Mouse (Mus musculus) liver, postnatal 0 days (tissue): Measurements from ENCODE around the gene Kdm5a. TPM values are rescaled to one million over a fixed set of nuclear protein-coding genes. Genes with fewer than 3 reads are reported as not detected.

Experiments
- ATAC-seq: fragments of 200-750 bp; cut with Nextera tagmentation; 2 replicates; pipeline ENCODE4 v1.8.0; 2017; ENCODE audit warnings: mild to moderate bottlenecking, moderate library complexity
- DNase-seq: peaks from one replicate; pipeline ENCODE4 v3.0.0-alpha.2; 2016
- H3K27ac ChIP-seq: fragments of 300-500 bp; sonication (generic); 2 replicates; pipeline ENCODE4 v1.5.1; 2014; ENCODE audit warnings: antibody characterized with exemption, moderate library complexity, mild to moderate bottlenecking, low read depth
- H3K27me3 ChIP-seq: fragments of 300-500 bp; sonication (generic); 2 replicates; pipeline ENCODE4 v1.6.1; 2014; ENCODE audit warnings: low read length, control low read depth, mixed read lengths; ENCODE audit not compliant: insufficient read depth
- H3K36me3 ChIP-seq: fragments of 300-500 bp; sonication (generic); replicated peaks from 2 replicates; pipeline ENCODE4 v1.6.1; 2014; ENCODE audit warnings: mild to moderate bottlenecking, control low read depth, low read length, moderate library complexity, mixed read lengths; ENCODE audit not compliant: insufficient read depth
- H3K4me1 ChIP-seq: fragments of 300-500 bp; sonication (generic); 2 replicates; pipeline ENCODE4 v1.6.1; 2014; ENCODE audit warnings: antibody characterized with exemption, mild to moderate bottlenecking, control low read depth; ENCODE audit not compliant: insufficient read depth
- H3K4me2 ChIP-seq: fragments of 300-500 bp; sonication (generic); 2 replicates; pipeline ENCODE4 v1.6.1; 2014; ENCODE audit warnings: low read depth, mild to moderate bottlenecking, low read length, moderate library complexity, mixed read lengths
- H3K4me3 ChIP-seq: fragments of 300-500 bp; sonication (generic); 2 replicates; pipeline ENCODE4 v1.5.1; 2014; ENCODE audit warnings: low read depth, low read length
- H3K9ac ChIP-seq: fragments of 300-500 bp; sonication (generic); replicated peaks from 2 replicates; pipeline ENCODE4 v1.6.1; 2014; ENCODE audit warnings: mild to moderate bottlenecking, moderate library complexity
- H3K9me3 ChIP-seq: fragments of 300-500 bp; sonication (generic); 2 replicates; pipeline ENCODE4 v1.6.1; 2016; ENCODE audit warnings: mild to moderate bottlenecking, control low read depth, low read length, mixed read lengths
- CTCF ChIP-seq: sonication (generic); IDR thresholded peaks from 2 replicates; pipeline ENCODE4 v1.5.1; 2016; ENCODE audit warnings: antibody characterized with exemption, low read depth
- EP300 ChIP-seq: IDR thresholded peaks from 2 replicates; pipeline ENCODE4 v1.6.1; 2016; ENCODE audit warnings: antibody characterized with exemption, low read depth, mild to moderate bottlenecking
- WGBS: fragments of 180-500 bp; shearing (Covaris S2); extraction: QIAGEN DNeasy Blood & Tissue Kit; methylation state at CpG from one replicate; pipeline ENCODE4 v1.1.7; 2014; ENCODE audit not compliant: insufficient replicate concordance; 5-methylcytosine and 5-hydroxymethylcytosine counted together
- polyA plus RNA-seq: library from polyadenylated mRNA; unstranded; fragments of >200 nt; fragmentation: Nextera tagmentation; extraction: Ambion mirVana; gene quantifications from 2 replicates; pipeline ENCODE4 v1.2.1, GENCODE M21; 2015

The Kdm5a gene
- polyA plus RNA-seq, 1 experiment from 2014 or later, result 16.9 TPM

DNA sequence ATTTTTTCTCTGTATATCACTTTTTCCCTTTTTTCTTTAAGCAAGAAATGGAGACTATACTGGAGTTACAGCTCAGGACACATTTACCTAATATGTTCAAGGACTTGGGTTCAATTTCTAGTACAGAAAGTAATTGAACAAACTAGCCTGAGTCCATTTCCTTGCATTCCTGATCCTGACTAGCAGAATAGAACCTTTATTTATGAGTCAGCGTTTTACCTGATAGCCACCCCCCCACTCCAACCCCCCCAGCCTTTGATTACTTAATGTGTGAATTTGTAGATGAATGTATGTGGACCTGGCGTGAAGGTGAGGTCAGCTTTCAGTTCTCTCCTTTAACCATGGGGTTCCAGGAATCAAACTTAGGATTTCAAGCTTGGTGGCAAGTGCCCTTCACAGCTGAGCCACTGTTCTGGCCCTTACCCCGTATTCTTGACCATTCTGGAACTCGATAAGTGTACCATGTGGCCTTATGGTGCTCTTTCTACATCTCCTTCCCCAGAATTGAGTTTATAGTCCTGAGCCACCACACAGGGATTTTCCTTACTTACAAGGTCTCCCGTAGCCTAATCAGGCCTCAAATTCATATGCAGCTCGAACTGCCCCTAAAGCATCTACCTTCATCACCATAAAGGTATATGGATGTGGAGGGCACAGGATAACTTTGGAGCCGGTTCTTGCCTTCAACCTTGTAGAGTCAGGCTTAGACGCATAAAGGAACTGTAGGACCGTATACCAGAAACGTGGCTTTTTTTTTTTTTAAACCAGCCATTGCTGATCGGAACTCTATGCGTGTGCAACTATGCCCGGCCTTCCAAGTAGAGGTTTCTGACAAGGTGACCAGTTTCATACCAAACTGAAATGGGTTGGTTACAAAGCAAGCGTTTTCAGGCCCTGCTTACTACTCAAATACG lies 893 bp upstream of the Kdm5a start:
- ATAC-seq (no peak; the same call in 1 of the 2 replicates), DNase-seq (peak; percentile 14)
- peak overlapping the region; percentile 96 for H3K9ac ChIP-seq
- WGBS, result 13% methylated on average over 15 of the region's 15 CpGs
- H3K4me3 ChIP-seq, result peak overlapping the region; percentile 96
- peak overlapping the region; percentile 71 for H3K4me2 ChIP-seq
- H3K4me1 ChIP-seq, result peaks cover 10% of the 10 kb centered on the region; the same call in 1 of the 2 replicates
- H3K36me3 ChIP-seq, result peaks cover 7% of the 10 kb centered on the region; the same call in 1 of the 2 replicates
- no peaks in the 10 kb centered on the region for H3K9me3 ChIP-seq
- H3K27ac ChIP-seq, result peak overlapping the region; percentile 97
- H3K27me3 ChIP-seq, result no peaks in the 10 kb centered on the region
- TF ChIP-seq EP300 (no peak), CTCF (no peak)

GRCm38 (mm10) chr6:120364523-120364905 lies 590 bp downstream of the Kdm5a start:
- DNase-seq (peak; percentile 63), ATAC-seq (peak; percentile 20)
- Histone ChIP-seq H3K27me3 (no peaks in the 10 kb centered on the region), H3K4me3 (peak overlapping the region; percentile 96), H3K36me3 (peaks cover 21% of the 10 kb centered on the region), H3K9me3 (no peaks in the 10 kb centered on the region), H3K27ac (peak overlapping the region; percentile 97), H3K4me1 (peaks cover 8% of the 10 kb centered on the region; the same call in 1 of the 2 replicates), H3K4me2 (peak overlapping the region; percentile 71), H3K9ac (peak overlapping the region; percentile 96)
- TF ChIP-seq EP300, result no peak
- TF ChIP-seq CTCF, result no peak
- 0% methylated on average over 31 of the region's 31 CpGs for WGBS

- H3K27ac ChIP-seq, result peak overlapping the region; percentile 97
- peak overlapping the region; percentile 96 for H3K9ac ChIP-seq
- no peaks in the 10 kb centered on the region for H3K27me3 ChIP-seq
- DNase-seq (peak; percentile 47), ATAC-seq (no peak)
- TF ChIP-seq CTCF (no peak), EP300 (no peak)
- H3K9me3 ChIP-seq, result no peaks in the 10 kb centered on the region
- H3K4me2 ChIP-seq, result peak overlapping the region; percentile 71
- peaks cover 8% of the 10 kb centered on the region; the same call in 1 of the 2 replicates for H3K4me1 ChIP-seq
- H3K4me3 ChIP-seq, result peak overlapping the region; percentile 96
- H3K36me3 ChIP-seq, result peaks cover 26% of the 10 kb centered on the region
- WGBS, result 1% methylated on average over 15 of the region's 15 CpGs
Measured at GRCm38 (mm10) chr6:120365051-120365450, 1.1 kb downstream of the Kdm5a start.

DNA sequence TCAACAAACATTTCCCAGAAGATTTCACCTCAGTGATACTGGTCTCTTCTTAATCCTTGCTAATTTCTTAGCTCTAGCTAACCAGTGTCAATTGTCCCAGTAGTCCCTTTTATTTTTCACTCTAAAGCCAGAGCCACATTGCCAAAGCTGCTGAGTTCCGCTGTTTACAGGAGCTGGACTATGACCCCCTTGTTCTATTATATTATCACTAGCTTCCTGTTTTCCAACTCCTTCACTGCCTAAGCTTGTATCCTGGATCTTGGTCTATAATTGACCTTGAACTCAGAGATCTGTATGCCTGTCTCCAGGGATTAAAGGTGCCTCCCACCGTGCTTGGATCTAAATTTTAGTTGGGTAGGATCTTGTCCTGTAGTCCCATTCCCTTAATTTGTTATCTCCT lies 12.8 kb downstream of the Kdm5a start:
- ATAC-seq, result peak; percentile 69
- peaks cover 66% of the 10 kb centered on the region for H3K36me3 ChIP-seq
- no peak for TF ChIP-seq CTCF
- TF ChIP-seq EP300, result no peak

DNA sequence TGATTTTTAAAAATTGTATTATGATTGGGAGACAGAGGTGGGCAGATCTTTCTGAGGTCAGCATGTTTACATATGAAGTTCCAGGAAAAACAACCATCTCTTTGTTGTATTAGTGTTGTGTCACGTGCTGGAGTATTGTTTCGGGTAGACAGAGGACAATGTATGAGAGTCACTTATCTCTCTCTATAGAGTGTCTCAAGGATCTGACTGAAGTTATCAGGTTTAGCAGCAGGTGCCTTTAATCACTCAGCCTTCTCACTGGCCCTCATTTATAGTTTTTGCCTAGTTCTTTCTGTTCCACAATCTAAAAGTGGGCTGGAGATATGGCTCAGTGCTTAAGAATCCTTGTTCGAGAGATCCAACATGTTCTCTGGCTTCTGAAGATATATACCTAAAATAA lies 26.1 kb downstream of the Kdm5a start:
- no peak for TF ChIP-seq EP300
- no peak for TF ChIP-seq CTCF
- no peaks in the 10 kb centered on the region for H3K27me3 ChIP-seq
- 63% methylated on average over 3 of the region's 3 CpGs for WGBS
- H3K9ac ChIP-seq, result no peak overlapping the region
- no peaks in the 10 kb centered on the region for H3K9me3 ChIP-seq
- ATAC-seq (no peak), DNase-seq (no peak)
- peaks cover 60% of the 10 kb centered on the region for H3K36me3 ChIP-seq
- no peak overlapping the region for H3K27ac ChIP-seq
- no peaks in the 10 kb centered on the region for H3K4me1 ChIP-seq
- H3K4me3 ChIP-seq, result no peak overlapping the region
- no peak overlapping the region for H3K4me2 ChIP-seq

More for the DNA sequence above, 12.8 kb downstream of the Kdm5a start:
- DNase-seq, result no peak
- H3K27me3 ChIP-seq, result no peaks in the 10 kb centered on the region
- peak overlapping the region; percentile 58 for H3K27ac ChIP-seq
- no peaks in the 10 kb centered on the region for H3K9me3 ChIP-seq
- 69% methylated on average over 2 of the region's 2 CpGs for WGBS
- H3K4me2 ChIP-seq, result no peak overlapping the region
- H3K4me3 ChIP-seq, result no peak overlapping the region
- H3K9ac ChIP-seq, result no peak overlapping the region
- H3K4me1 ChIP-seq, result no peaks in the 10 kb centered on the region

DNA sequence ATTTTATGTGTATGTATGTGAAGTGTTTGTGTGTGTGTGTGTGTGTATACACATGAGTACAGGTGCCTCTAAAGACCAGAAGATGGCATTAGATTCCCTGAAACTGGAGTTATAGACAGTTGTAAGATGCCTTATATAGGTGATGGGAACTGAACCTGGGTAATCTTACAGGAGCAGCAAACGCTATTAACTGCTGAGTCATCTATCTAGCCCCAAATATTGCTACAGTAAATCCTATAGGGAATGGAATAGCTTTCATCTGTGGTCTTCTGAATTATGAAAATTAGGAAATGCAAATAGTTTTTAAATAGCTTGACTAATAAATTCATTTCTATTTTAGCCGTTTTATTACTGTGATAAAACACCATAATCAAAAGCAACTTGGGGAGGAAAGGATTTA lies 28.9 kb downstream of the Kdm5a start:
- no peak overlapping the region for H3K9ac ChIP-seq
- no peak overlapping the region for H3K4me2 ChIP-seq
- WGBS, result 79% methylated on average over 2 of the region's 2 CpGs
- ATAC-seq (no peak), DNase-seq (no peak)
- H3K4me1 ChIP-seq, result no peaks in the 10 kb centered on the region
- no peak overlapping the region for H3K4me3 ChIP-seq
- no peak overlapping the region for H3K27ac ChIP-seq
- H3K9me3 ChIP-seq, result no peaks in the 10 kb centered on the region
- TF ChIP-seq CTCF (no peak), EP300 (no peak)
- peaks cover 69% of the 10 kb centered on the region for H3K36me3 ChIP-seq
- no peaks in the 10 kb centered on the region for H3K27me3 ChIP-seq
